Mouse (Mus musculus) layer of hippocampus, adult 9-10 months (tissue): ENCODE results near the gene Hnrnpc.

ENCODE experiments used
- DNase-seq: peaks from one replicate; pipeline ENCODE4 v3.0.0; 2022; ENCODE audit warnings: low spot score

The Hnrnpc gene

DNA sequence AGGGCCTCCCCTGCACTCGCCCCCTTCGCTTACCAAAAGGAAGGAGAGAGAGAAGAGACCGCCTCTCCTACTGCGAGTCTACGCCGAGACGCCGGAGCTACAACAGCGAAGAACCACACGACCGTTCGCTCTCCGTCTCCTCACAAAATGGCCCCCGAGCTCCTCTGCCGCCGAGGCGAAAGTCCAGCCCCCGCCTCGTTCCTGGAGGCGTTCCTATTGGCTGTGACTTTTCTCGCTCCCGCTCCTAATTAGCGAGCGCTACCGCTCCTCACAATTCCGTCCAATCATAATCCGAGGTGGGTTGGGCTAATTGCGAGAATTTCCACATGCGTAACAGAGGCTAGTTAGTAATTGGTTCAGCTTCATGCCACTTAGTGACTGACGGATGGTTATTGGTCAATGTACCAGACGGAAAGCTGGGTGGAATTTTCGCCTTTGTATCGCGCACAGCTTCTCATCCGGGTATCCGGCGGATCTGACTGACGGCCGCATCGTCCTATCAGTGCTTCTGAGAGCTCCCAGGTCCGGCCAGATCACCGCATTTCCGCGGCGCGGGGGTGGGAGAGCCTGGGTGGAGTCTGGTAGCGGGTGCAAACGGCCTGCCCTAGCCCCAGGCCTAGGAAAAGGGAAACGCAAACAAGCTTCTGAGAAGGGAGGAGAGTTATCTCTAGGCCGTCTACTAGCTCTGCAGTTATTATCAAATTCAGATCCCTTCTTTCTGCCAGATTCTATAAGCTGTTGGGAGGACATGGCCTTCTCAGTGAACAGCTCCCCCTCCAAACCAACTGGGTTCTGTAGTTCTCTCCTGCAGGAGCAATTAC, at the start of gene Hnrnpc:
Hnrnpc (minus strand) TSS at position 173 of the 821 bp plus-strand sequence.
- DNase-seq = peak; percentile 100

DNA sequence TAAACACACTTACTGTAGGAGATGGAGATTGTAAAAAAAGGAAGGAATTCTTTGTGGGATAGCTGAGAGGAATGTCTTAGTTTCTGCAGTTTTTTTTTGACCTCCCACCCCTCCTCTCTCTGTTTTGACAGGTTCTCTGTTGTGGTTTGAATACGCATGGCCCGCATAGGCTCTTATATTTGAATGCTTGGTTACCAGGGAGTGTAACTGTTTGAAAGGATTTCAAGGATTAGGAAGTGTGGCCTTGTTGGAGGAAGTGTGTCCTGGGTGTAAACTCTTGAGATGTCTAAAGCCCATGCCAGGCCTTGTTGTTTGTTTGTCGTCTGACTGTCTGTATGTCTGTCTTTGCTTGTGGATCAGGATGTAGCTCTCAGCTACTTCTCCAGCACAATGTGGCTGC, 48.8 kb upstream of the Hnrnpc start:
- DNase-seq = no peak

DNA sequence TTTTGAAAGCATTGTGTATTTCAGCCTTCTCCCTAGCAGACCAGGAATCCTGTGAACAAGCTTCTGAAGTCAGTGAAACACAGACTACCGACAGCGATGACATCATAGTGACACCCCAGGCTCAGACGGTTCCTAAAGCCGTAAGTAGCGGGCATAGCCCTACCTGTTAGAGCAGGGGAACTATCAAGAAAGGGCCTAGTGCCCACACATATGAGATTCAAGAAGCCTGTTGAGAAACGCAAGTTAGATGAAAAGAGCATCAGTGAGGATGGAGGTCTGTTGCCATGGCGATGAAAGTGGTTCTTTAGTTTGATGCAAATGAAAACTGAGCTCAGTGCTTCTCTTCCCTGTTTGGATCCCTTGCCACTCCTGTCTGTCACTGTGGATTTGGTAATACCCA, 48.4 kb upstream of the Hnrnpc start:
- DNase-seq = peak; percentile 11

DNA sequence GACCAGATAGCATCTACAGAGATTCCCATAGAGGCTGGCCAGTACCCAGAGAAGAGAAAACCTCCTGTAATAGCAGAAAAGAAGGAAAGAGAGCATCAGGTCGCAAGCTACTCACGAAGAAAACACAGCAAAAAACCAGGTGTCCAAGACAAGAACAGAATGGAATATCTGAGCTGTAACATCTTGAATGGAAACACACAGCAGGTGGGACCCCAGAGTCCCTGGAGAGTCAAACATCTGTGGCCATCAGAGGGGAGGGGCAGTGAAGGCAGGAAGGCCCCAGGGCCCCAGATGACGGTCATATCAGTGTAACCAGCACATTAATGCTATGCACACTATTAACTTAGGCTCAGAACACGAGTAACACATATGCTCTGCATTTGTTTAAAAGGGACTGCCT, 46.1 kb upstream of the Hnrnpc start:
- no peak for DNase-seq

DNA sequence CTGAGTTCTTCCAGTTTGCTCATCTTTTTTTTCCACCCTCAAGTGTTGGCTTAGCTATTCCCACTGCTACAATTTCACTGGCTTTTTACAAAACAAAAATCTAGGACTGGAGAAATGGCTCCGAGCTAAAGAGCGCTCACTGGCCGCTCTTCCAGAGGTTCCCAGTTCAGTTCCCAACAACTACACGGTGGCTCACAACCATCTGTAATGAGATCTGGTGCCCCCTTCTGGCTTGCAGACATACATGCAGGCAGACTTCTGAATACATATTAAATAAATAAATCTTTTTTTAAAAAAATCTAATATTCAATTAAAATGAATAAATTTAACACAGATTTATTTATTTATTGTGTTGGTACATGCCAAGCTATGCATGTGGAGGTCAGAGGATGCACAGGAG, 42.7 kb upstream of the Hnrnpc start:
- no peak for DNase-seq

DNA sequence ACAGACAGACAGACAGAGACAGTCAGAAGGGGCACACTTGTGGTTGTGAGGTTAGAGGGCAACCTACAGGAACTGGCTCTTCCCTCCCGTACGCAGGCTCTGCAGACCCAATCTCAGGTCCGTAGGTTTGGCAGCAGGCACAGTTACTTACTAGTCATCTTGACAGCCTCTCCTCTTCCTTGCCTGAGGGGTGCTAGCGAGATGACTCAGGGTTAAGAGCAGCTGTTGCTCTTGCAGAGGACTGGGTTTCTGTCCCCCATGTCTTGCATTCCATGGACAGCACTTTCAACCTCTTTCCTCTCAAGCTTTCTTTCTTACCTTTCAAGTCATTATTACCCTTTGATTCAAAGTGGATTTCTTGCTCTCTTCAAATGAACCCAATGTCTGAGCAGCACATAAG, 40.3 kb upstream of the Hnrnpc start:
- DNase-seq = no peak

DNA sequence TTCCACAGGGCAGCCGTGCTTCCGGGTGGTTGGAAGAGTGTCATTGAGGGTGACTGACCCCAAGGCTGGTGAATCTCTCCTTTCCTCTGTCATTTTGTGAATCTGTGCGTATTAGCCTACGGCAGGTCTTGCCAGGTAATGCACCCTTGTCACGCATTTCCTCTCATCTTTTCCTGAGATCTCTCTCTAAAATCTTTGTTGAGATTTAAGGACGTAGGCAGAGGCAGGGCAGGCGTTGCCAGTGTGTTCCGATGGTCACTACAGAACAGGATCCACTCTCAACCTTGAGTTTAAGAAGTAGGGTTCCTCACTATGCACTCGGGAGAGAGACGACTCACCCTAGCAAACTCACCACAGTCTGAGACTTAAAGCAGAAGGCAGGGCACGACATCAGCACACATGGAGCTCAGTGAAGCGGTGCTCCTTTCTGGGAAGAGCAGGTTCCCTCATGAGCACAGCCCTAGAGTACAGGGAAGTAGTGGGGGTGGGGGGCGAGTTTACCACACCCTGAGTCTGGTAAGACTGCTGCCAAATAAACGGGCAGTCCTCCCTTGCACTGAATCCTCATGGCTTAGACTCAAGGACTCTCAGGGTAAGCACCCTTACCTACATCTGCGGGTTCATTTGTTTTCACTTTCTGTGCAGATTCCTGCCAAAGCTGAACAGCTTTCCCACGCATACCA, 37.8 kb upstream of the Hnrnpc start:
- no peak for DNase-seq

DNA sequence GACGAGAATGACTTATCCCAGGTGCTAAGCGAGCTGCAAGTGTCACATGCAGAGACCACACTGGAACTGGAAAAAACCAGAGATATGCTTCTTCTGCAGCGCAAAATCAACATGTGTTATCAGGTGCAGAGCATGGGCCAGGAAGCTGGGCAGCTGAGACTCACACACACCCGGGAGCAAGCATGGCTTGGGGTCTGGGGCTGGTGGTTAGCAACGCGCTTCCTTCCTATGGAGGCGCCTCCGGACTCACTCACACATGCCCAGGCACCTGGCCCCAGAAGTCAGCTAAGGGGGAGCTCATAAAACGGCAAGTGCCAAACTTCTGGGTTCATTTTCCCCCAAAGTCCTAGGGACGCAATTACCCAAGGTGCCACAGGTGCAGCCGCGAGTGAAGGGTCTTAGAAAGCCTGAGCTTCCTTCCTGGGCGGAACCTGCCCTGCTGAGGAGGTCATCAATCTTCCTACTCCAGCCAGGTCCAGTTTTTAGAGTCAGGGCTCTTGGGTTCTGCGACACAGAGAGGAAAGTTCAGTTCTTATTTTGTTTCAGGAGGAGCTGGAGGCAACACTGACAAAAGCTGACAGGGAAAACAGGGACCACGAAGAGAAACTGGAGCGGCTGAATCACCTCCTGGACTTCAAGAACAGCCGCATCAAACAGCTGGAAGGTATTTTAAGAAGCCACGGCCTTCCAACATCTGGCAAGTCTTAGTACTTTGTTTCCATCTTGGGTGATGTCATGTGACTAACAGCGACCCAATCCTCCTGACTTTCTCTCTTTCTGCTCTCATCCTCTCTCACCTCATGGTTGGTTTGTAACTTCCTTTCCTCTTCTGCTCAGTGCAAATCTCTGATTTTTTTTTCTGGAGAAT, 37.0 kb upstream of the Hnrnpc start:
- DNase-seq = no peak

DNA sequence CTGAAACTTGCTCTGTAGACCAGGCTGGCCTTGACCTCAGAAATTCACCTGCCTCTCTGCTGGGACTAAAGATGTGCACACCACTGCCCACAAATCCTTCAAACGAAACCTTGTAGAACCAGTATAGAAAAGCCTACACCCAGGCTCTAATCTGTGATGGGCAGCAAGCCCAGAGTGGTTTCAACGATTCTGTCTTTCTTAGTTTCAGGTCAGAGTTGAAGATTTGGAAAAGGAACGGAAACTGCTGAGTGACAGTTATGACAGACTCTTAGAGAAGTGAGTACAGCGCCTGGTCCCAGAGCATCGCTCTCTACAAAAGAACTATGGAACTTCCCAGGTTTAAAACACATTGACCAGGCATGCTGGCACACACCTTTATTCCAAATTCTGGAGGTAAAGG, 29.8 kb upstream of the Hnrnpc start:
- DNase-seq = no peak

DNA sequence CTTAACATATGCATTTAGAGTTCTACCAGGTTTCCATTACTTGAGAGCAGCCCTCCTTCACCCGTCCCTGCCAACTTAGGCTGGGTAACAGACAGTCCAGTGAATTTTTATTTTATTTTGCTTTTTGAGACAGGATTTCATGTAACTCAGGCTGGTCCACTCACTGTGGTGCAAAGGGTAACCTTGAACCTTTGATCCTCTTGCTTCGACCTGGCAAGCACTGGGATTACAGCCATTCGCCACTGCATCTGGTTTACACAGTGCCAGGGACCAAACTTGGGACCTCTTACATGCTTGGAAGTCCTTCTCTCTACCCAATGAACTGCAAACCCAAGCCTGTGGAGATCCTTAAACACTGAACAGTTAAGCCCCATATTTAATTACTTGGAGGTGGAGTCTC, 20.8 kb upstream of the Hnrnpc start:
- no peak for DNase-seq

DNA sequence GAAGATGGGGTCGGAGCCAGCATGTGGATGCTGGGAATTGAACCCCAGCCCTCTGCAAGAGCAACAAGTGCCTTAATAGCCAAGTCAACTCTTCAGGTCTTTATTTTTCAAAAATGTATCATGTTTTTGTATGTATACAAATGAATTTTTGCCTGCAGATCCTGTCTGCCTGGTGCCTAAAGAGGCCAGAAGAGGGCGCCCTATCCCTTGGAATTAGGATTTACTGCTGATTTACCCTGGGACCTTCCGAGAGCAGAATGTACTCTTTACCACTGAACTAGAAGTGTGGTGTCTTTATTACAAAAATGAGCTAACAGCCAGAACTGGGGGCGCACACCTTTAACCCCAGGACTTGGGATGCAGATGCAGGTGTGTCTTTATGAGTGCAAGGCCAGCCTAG, 20.1 kb upstream of the Hnrnpc start:
- peak; percentile 74 for DNase-seq

DNA sequence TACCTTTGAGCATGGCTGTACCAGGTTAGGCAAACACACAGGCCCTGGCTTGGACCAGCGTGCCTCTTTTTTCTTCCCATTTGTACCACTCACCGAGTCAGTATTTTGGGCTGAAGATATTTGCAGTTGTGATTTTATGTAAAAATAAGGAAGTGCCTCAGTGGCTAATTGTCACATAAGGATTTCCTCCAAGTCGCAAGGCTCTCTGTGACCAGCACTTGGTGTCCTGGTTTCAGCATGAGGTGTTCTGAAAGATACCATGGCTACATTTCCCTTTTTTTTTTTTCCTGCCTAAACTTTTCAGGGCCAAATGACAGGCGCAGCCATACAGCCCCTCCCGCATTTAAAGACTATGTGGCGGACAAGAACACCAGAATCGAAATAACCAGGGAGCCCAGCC, 16.3 kb upstream of the Hnrnpc start:
- DNase-seq = no peak

DNA sequence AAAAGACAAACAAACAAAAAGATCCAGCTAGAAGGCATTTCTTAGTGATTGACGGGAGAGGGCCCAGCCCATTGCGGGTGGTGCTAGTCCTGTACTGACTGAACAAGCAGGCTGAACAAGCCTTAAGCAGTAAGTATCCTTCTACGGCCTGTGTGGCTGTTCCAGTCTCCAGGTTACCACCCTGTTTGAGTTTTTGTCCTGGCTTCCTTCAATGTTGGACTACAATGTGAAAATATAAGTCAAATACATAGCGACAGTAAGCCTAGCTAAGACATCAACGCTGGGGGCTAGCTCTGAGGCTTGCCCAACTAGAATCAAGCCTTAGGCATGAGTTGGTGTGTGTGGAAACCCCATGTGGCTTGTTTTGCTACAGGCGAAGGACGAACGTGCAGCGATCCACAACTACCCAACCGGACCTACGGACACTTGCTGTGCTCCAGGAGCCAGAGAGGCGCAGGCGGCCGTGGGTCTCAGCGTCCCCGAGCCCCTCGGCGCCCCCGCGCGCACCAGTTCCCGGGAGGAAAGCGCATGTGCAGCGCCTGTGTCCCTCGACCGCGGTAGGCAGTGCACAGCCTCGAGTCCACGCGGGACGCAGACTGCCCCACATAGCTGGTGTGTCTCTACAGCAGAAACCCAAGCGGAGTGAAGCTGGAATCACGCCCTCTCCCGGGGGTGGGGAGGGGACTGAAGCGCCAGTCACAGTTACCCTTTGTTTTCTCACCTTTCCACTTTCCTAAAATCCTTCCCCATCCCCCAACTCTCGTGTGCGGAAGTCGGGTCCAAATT, 15.2 kb upstream of the Hnrnpc start:
- no peak for DNase-seq

DNA sequence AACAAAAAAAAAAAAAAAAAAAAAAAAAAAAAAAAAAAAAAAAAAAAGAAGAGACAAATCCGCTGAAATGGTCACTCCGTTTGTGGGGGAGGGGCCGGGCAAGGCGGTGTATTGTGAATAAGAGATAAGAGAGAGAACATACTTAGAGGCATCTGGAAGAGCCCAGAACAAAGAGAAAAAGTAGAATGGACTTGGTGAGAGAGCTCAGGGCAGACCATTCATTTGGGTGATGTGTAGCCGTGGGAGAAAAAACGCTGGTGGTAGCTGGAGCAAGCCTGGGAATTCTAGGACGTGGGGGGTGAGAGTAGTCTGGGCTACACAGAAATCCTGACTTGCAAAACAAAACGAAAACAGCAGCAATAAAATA, 14.6 kb upstream of the Hnrnpc start:
- DNase-seq = no peak

DNA sequence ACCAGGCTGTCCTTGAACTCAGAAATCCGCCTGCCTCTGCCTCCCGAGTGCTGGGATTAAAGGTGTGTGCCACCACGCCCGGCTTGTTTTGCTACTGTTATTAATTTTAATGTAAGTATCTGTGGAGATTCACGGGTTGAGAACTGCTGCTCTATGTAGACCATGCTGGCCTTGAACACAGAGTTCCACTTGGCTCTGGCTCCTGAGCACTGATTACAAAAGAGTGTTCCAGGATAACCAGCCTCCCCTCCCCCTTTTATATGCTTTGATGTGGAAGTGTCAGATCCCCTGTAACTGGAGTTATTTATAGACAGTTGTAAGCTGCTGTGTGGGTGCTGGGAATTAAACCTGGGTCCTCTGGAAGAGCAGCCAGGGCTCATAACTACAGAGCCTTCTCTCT, 13.4 kb upstream of the Hnrnpc start:
- no peak for DNase-seq

DNA sequence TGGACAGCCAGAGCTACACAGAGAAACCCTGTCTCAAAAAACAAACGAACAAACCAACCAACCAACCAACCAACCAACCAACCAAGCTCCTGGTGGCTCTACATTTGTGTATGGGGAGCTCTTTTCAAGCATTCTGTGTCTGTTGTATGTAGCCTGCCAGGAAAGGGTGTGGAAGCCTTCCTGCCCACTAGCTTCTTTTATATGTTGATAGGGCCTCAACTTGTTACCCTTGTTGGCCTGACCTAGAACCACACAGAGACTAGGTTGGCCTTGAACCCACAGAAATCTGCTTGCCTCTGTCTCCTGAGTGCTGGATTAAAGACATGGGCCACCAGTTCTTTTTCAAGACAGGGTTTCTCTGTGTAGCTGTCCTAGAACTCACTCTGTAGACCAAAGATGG, 10.3 kb upstream of the Hnrnpc start:
- no peak for DNase-seq

DNA sequence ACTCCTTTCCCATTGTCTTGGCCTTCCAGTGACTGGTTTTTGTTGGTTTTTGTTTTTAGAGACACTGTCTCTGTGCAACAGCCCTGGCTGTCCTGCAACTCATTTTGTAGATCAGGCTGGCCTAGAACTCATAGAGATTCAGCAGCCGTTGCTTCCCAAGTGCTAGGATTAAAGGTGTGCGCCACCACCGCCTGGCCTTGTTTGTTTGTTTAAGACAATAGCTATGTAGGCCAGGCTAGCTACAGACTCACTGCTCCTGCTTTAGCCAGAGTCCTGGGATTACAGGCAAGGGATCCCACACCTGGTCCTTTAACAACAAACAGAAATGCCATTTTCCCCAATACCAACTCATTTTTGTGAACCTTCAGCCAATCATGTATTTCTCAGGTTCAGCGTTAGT, 6.5 kb upstream of the Hnrnpc start, which contains the start of gene Rpgrip1:
Rpgrip1 (plus strand) TSS at position 359 of the 400 bp plus-strand sequence.
- DNase-seq = no peak

DNA sequence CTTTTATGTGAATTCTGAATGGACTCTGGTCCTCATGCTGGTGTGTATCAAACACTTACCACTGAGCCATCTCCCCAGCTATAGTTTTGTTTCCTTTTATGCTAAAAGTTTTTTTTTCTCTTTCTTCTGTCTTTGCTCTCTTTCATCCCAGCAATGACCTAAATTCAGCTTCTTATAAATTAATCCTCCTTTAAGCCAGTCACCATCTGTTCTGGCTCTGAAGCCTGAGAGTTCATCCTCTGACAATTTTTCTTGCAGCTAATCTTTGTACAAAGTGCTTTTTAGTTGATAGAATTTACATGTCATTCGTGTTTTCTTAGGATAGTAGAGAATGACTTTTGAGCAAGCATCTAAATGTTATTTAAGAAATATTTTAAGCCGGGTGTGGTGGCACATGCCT, 4.2 kb upstream of the Hnrnpc start:
- DNase-seq = no peak

DNA sequence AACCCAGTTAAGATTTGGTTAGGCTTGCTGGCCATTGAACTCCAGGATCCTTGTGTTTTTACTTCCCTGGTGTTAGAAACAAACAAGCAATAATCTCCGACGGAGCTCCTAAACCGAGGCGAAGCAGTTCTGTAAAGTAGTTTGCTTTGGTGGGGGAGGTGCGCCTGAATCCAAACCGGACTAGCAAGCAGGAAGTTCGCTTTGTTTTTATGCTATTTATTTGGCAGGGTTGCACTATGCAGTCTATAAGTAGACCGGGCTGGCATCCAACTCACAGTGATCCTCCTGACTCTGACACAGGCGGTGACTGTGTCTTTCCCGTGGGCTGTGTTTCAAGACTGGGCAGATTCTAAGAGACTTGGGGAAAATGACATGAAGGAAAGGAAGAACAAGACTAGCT, 2.9 kb upstream of the Hnrnpc start:
- no peak for DNase-seq

DNA sequence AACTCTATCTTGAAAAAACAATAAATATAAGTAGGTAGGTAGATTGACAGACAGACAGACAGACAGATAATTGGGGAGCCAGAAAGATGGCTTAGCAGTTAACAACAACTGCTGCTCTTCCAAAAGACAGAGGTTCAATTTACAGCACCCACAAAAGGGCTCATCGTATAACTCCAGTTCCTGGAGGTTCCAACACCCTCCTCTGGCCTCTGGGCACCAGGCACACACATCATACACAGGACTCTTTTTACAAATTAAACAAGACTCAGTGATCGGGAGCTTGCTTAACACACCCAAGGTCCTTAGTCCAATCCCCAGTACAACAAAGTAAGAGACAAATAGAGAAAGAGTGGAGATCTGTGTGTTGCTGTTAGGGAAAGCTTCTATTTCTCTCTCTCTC, 1.5 kb upstream of the Hnrnpc start:
- DNase-seq = no peak

DNA sequence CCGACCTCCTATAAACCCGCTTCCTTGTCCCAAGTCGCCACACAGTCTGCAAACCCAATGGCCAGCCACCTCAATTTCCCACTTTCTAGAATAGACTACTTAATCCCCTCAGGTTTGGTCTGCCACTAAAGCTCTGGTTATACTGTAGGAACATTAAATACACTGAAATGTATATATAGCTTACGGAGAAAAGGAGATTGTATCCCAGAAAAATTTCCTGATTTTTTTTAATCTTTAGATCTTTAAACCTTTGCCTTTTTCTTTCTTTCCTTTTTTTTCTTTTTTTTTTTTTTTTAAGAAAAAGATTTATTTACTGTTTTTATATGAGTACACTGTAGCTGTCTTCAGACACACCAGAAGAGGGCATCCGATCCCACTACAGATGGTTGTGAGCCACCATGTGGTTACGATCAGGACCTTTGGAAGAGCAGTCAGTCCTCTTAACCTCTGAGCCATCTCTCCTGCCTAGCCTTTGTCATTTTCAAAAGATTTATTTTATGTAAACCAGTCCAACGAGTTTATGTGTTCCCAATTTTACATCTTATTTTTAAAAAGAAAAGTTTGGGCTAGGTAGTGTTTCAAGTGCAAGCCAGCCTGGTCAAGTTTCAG, 953 bp upstream of the Hnrnpc start:
- no peak for DNase-seq

DNA sequence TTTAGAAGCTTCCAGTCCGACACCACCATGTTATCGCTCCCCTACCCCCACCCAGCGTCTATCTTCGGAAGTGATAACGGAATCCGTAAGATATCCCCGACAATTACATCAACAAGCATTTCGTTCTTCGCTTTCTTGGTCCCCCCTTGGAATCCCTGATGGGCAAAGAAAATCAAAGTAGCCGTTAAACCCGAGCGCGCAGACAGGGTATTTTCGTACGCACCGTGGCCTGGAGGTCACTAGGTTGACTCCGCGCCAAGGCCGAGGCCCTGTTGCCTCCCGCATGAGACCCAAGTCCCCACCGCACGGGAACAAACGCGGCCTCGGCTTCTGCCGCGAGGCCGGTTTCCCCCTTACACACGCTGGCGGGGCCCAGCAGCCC, 363 bp downstream of the Hnrnpc start:
- no peak for DNase-seq
